Mouse (Mus musculus) forebrain, embryonic 14.5 days (tissue): ENCODE data around the gene Itgb1. TPM values are rescaled to one million over a fixed set of nuclear protein-coding genes. Genes with fewer than 3 reads are reported as not detected.

Source experiments
- ATAC-seq: fragments of 200-750 bp; cut with Nextera tagmentation; 2 replicates; pipeline ENCODE4 v1.8.0; 2017; ENCODE audit warnings: mild to moderate bottlenecking, moderate library complexity
- DNase-seq: peaks from one replicate; pipeline ENCODE4 v3.0.0-alpha.2; 2015; ENCODE audit warnings: low spot score
- H3K27ac ChIP-seq: fragments of 300-500 bp; sonication (generic); 2 replicates; pipeline ENCODE4 v1.5.1; 2014; ENCODE audit warnings: low read depth, mild to moderate bottlenecking, control low read depth, low read length, moderate library complexity
- H3K27me3 ChIP-seq: fragments of 300-500 bp; sonication (generic); replicated peaks from 2 replicates; pipeline ENCODE4 v1.6.1; 2014; ENCODE audit warnings: low read length, control low read depth, mixed read lengths; ENCODE audit not compliant: control insufficient read depth, insufficient read depth
- H3K36me3 ChIP-seq: fragments of 300-500 bp; sonication (generic); 2 replicates; pipeline ENCODE4 v1.6.1; 2014; ENCODE audit warnings: low read length, control low read depth; ENCODE audit not compliant: control insufficient read depth, insufficient read depth
- H3K4me1 ChIP-seq: fragments of 300-500 bp; sonication (generic); 2 replicates; pipeline ENCODE4 v1.6.1; 2014; ENCODE audit warnings: antibody characterized with exemption, low read length, control low read depth; ENCODE audit not compliant: control insufficient read depth, insufficient read depth
- H3K4me2 ChIP-seq: fragments of 300-500 bp; sonication (generic); 2 replicates; pipeline ENCODE4 v1.6.1; 2014; ENCODE audit warnings: mild to moderate bottlenecking, control low read depth, low read length
- H3K4me3 ChIP-seq: fragments of 300-500 bp; sonication (generic); 2 replicates; pipeline ENCODE4 v1.5.1; 2014; ENCODE audit warnings: low read depth, low read length, control low read depth
- H3K9ac ChIP-seq: fragments of 300-500 bp; sonication (generic); 2 replicates; pipeline ENCODE4 v1.6.1; 2014; ENCODE audit warnings: mild to moderate bottlenecking, low read length, control low read depth, moderate library complexity
- H3K9me3 ChIP-seq: fragments of 300-500 bp; sonication (generic); replicated peaks from 2 replicates; pipeline ENCODE4 v1.6.1; 2016; ENCODE audit warnings: low read length, control low read depth, mixed read lengths; ENCODE audit not compliant: control insufficient read depth
- WGBS: fragments of 180-500 bp; shearing (Covaris S2); extraction: QIAGEN DNeasy Blood & Tissue Kit; methylation state at CpG from one replicate; pipeline ENCODE4 v1.1.7; 2014; 5-methylcytosine and 5-hydroxymethylcytosine counted together
- polyA plus RNA-seq: library from polyadenylated mRNA; unstranded; fragments of >200 nt; fragmentation: Nextera tagmentation; extraction: Ambion mirVana; gene quantifications from 2 replicates; pipeline ENCODE4 v1.2.1, GENCODE M21; 2014

Itgb1 gene
- polyA plus RNA-seq, 1 experiment from 2014 or later, result 95.1 TPM

DNA sequence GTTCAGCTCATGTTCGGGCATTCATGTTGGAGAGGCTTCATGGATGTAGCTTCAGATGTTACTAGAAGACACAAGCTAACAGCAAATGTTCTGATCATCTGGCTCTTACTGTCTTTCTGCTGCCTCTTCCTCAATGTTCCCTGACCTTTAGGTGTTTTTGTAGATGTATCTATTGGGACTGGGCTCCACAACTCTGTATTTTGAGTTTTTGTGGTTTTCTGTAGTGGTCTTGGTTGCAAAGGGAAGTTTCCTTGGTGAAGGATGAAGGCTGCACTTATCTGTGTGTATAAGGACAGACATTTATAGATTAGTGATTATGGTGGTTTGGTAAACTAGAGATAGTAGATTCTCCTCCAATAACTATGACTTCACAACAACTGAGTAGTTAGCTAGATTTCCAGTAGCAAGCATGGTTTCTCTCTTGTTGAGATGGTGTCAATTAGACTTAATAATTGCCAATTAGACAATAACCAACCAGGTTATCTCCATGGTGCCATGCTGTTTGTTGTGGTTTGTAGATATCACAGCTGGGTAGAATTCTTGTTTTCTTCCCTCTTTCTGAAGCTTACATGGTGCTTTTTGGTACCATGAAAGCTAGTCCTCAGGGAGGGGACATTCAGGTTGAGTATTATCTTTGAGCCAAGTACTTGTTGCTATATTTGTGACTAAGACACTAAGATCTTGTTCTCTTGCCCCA is 11.4 kb downstream of the Itgb1 start:
- WGBS, result 91% methylated on average over 1 of the region's 1 CpGs
- H3K36me3 ChIP-seq, result no peaks in the 10 kb centered on the region
- H3K27ac ChIP-seq, result no peak overlapping the region
- DNase-seq, result no peak
- no peak overlapping the region for H3K4me2 ChIP-seq
- H3K9ac ChIP-seq, result no peak overlapping the region
- ATAC-seq, result no peak
- H3K9me3 ChIP-seq, result no peaks in the 10 kb centered on the region
- no peaks in the 10 kb centered on the region for H3K27me3 ChIP-seq
- H3K4me3 ChIP-seq, result no peak overlapping the region
- H3K4me1 ChIP-seq, result no peaks in the 10 kb centered on the region

DNA sequence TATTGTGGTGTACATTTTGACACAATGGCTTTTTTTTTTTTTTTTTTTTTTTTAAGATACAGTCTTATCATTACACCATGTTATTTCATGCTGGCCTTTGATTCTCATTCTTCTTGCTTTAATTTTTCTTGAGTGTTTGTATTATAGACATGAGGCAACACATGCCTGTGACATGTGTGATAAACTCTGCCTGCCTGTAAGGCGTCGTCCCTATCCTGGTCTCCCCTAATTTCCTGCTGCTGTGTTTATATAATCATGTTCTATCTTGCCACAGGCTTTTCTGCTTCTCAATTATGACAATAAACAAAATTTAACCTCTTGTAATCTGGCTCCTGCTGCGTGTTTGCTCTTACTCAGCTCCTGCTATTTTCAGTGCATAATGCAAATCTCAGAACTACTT is 12.5 kb downstream of the Itgb1 start:
- H3K4me3 ChIP-seq, result no peak overlapping the region
- H3K27ac ChIP-seq, result no peak overlapping the region
- H3K36me3 ChIP-seq, result no peaks in the 10 kb centered on the region
- H3K4me1 ChIP-seq, result no peaks in the 10 kb centered on the region
- DNase-seq (no peak), ATAC-seq (no peak)
- no peaks in the 10 kb centered on the region for H3K27me3 ChIP-seq
- H3K9ac ChIP-seq, result no peak overlapping the region
- no peaks in the 10 kb centered on the region for H3K9me3 ChIP-seq
- 88% methylated on average over 3 of the region's 3 CpGs for WGBS
- no peak overlapping the region for H3K4me2 ChIP-seq

DNA sequence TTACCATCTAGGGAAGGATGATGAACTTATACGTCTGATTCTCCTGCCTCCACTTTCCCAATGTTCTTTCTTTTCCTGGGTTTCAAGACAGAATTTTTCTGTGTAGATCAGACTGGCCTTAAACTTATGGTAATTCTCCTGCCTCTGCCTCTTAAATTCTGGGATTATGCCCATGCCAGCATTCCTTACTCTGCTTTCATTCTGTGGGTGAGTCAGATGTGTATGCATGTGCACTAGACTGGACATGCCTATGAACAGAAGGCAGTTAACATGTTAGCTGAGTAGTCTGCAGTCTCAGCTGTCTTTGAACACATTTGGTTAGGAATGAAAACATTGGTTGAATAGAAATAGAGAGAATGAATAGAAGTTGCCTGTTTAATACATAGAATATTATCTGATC is 18.9 kb downstream of the Itgb1 start:
- DNase-seq, result no peak
- no peaks in the 10 kb centered on the region for H3K9me3 ChIP-seq
- H3K27ac ChIP-seq, result no peak overlapping the region
- no peak for ATAC-seq
- WGBS, result 86% methylated on average over 1 of the region's 1 CpGs
- H3K27me3 ChIP-seq, result no peaks in the 10 kb centered on the region
- H3K36me3 ChIP-seq, result peaks cover 20% of the 10 kb centered on the region
- H3K9ac ChIP-seq, result no peak overlapping the region
- no peak overlapping the region for H3K4me2 ChIP-seq
- no peak overlapping the region for H3K4me3 ChIP-seq
- H3K4me1 ChIP-seq, result no peaks in the 10 kb centered on the region

DNA sequence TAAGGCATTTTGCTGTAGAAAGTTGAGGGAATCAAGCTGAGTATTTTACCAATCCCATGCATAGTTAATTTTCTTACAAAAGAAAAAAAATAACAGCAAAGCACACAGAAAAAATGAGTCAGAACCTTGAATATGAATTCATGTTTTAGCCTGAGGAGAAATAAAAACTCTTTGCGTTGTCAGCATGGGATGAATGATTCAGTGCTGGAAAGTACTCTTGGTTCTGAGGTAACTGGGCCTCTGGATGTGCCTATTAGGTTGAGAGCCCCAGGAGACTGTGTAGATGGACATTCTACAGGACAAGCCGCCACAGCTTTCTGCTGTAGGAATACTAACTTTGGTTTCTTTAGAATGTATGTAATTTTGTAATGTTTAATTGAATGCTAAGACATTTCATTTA is 19.4 kb downstream of the Itgb1 start:
- no peak overlapping the region for H3K9ac ChIP-seq
- H3K4me1 ChIP-seq, result no peaks in the 10 kb centered on the region
- WGBS, result 93% methylated on average over 2 of the region's 2 CpGs
- DNase-seq (no peak), ATAC-seq (no peak)
- no peak overlapping the region for H3K27ac ChIP-seq
- peaks cover 20% of the 10 kb centered on the region for H3K36me3 ChIP-seq
- H3K9me3 ChIP-seq, result no peaks in the 10 kb centered on the region
- no peak overlapping the region for H3K4me3 ChIP-seq
- no peaks in the 10 kb centered on the region for H3K27me3 ChIP-seq
- H3K4me2 ChIP-seq, result no peak overlapping the region

DNA sequence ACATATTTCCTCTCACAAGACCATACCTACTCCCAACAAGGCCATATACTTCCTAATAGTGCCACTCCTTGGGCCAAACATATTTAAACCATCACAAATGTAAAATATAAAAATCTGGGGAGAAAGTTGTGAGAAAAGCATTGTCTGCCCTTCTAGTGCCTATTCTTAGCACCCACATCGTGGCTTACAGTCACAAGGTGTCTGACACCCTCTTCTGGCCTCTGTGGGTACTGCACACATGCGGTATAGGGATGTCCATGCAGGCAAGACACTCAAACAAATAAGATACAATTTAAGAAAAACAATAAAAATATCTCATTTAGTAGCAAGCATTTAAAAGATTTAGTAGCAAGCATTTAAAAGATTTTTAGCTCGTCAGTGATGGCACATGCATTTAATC is 23.8 kb downstream of the Itgb1 start:
- H3K4me3 ChIP-seq, result no peak overlapping the region
- 0 out of 2 replicates have a peak, but pooled peaks have one; percentile 58 for ATAC-seq
- H3K27ac ChIP-seq, result no peak overlapping the region
- no peaks in the 10 kb centered on the region for H3K27me3 ChIP-seq
- peaks cover 57% of the 10 kb centered on the region for H3K36me3 ChIP-seq
- 54% methylated on average over 3 of the region's 3 CpGs for WGBS
- DNase-seq, result peak; percentile 78
- H3K9me3 ChIP-seq, result no peaks in the 10 kb centered on the region
- no peaks in the 10 kb centered on the region for H3K4me1 ChIP-seq
- no peak overlapping the region for H3K9ac ChIP-seq
- no peak overlapping the region for H3K4me2 ChIP-seq

DNA sequence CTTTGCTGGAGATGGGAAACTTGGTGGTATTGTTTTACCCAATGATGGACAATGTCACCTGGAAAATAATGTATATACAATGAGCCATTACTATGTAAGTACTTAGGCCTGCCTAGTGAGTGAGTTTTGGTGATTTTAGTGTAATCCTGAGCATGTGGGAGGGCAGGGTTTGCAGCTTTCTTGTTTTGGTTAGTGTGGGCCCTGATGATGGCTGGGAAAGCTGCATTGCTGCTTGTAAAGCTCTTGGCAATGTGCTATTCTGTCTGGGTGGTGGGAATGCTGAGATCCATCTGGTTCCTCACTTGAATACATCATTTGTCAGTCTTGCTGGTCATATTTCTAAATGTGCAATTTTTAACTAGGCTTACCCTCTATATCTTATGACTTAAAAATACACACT is 30.7 kb downstream of the Itgb1 start:
- H3K4me2 ChIP-seq, result no peak overlapping the region
- H3K27ac ChIP-seq, result no peak overlapping the region
- no peak overlapping the region for H3K9ac ChIP-seq
- DNase-seq, result no peak
- no peak overlapping the region for H3K4me3 ChIP-seq
- no peaks in the 10 kb centered on the region for H3K27me3 ChIP-seq
- no peak for ATAC-seq
- peaks cover 78% of the 10 kb centered on the region for H3K36me3 ChIP-seq
- no peaks in the 10 kb centered on the region for H3K4me1 ChIP-seq
- H3K9me3 ChIP-seq, result no peaks in the 10 kb centered on the region

DNA sequence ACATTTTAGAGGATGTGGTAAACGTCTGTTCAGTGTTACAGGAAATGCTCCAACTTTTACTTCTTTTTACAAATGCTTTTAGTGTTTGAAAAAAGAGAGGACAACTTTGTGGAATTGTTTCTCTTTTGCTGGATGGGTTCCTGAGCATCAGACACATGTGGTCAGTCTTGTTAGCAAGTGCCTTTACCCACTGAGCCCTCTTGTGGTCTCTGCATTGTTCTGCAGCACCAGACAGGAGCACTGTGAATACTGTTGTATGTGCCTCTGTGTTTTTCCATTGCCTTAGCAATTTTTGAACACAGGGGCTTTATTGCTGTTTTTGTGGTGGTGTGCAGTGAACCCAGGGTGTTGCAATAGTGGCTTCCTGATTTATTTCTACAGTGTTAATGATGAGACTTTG is 39.4 kb downstream of the Itgb1 start:
- Histone ChIP-seq H3K9ac (no peak overlapping the region), H3K4me2 (no peak overlapping the region), H3K4me1 (no peaks in the 10 kb centered on the region), H3K27me3 (no peaks in the 10 kb centered on the region), H3K4me3 (no peak overlapping the region), H3K36me3 (peaks cover 66% of the 10 kb centered on the region), H3K27ac (no peak overlapping the region), H3K9me3 (no peaks in the 10 kb centered on the region)
- DNase-seq (peak; percentile 62), ATAC-seq (peak; percentile 58; the same call in 1 of the 2 replicates)
- WGBS, result 76% methylated on average over 1 of the region's 1 CpGs

DNA sequence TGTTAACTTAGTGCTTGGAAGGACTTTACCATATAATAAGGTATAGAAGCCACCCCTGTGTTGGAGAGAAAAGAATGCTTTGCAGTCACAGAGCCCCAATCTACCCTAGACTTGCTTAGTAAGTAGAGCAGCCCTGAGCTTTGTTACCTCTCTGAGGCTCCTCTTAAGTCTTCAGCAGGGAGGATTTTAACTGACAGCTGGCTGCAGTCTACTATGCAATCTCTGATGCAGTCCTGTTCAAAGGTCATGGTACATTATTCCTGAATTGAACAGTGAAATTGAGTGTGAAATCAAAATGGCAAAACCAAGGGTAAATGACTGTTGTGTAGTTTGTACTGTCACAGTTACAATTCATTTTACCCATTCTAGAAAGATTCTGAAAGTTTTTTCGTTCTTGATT is 41.8 kb downstream of the Itgb1 start:
- no peaks in the 10 kb centered on the region for H3K27me3 ChIP-seq
- H3K4me2 ChIP-seq, result no peak overlapping the region
- no peak overlapping the region for H3K9ac ChIP-seq
- H3K27ac ChIP-seq, result no peak overlapping the region
- peaks cover 65% of the 10 kb centered on the region for H3K36me3 ChIP-seq
- H3K4me3 ChIP-seq, result no peak overlapping the region
- no peak for ATAC-seq
- no peak for DNase-seq
- H3K9me3 ChIP-seq, result no peaks in the 10 kb centered on the region
- WGBS, result 90% methylated on average over 1 of the region's 1 CpGs
- no peaks in the 10 kb centered on the region for H3K4me1 ChIP-seq

DNA sequence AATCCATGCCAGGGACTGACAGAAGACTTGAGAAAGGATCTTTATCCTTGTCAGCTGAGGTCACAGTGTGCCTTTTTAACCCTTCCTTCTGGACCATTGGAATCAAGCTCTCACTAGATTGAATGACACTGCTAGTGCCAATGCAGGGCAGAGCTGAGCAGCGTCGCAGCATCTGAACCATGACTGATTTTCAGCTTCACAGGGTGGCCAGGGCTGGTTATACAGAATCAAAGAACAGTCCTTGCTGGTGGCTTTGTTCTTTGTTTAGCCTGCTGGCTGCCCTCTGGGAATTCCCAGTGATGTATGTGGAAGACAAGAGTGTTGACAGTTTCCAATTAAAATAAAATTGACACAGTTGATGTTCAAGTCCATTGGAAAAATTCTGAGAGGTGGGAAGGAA is 46.8 kb downstream of the Itgb1 start:
- no peak for ATAC-seq
- Histone ChIP-seq H3K9ac (no peak overlapping the region), H3K9me3 (no peaks in the 10 kb centered on the region), H3K4me3 (no peak overlapping the region), H3K4me2 (no peak overlapping the region), H3K36me3 (peaks cover 50% of the 10 kb centered on the region), H3K4me1 (no peaks in the 10 kb centered on the region), H3K27ac (no peak overlapping the region), H3K27me3 (no peaks in the 10 kb centered on the region)
- peak; percentile 3 for DNase-seq
- 51% methylated on average over 2 of the region's 2 CpGs for WGBS
